Mouse (Mus musculus) stomach, embryonic 16.5 days (tissue): ENCODE measurements around the gene Tbc1d10a. TPM values are rescaled to one million over a fixed set of nuclear protein-coding genes. Genes with fewer than 3 reads are reported as not detected.

Experiments
- ATAC-seq: fragments of 200-750 bp; cut with Nextera tagmentation; 2 replicates; pipeline ENCODE4 v1.8.0; 2017; ENCODE audit warnings: moderate number of reproducible peaks, moderate TSS enrichment; ENCODE audit not compliant: insufficient read depth, low FRiP score
- H3K27ac ChIP-seq: fragments of 300-500 bp; sonication (generic); 2 replicates; pipeline ENCODE4 v1.5.1; 2014; ENCODE audit warnings: low read length
- H3K27me3 ChIP-seq: fragments of 300-500 bp; sonication (generic); 2 replicates; pipeline ENCODE4 v1.6.1; 2014; ENCODE audit warnings: low read length, control low read depth, mixed read lengths; ENCODE audit not compliant: control insufficient read depth, insufficient read depth
- H3K36me3 ChIP-seq: fragments of 300-500 bp; sonication (generic); 2 replicates; pipeline ENCODE4 v1.6.1; 2014; ENCODE audit warnings: low read length; ENCODE audit not compliant: control insufficient read depth, insufficient read depth
- H3K4me1 ChIP-seq: fragments of 300-500 bp; sonication (generic); 2 replicates; pipeline ENCODE4 v1.6.1; 2014; ENCODE audit warnings: low read length, control low read depth, mixed read lengths; ENCODE audit not compliant: control insufficient read depth, insufficient read depth
- H3K4me2 ChIP-seq: fragments of 300-500 bp; sonication (generic); 2 replicates; pipeline ENCODE4 v1.6.1; 2014; ENCODE audit warnings: low read depth, low read length, mixed read lengths
- H3K4me3 ChIP-seq: fragments of 300-500 bp; sonication (generic); replicated peaks from 2 replicates; pipeline ENCODE4 v1.5.1; 2014; ENCODE audit warnings: mild to moderate bottlenecking, low read length
- H3K9ac ChIP-seq: fragments of 300-500 bp; sonication (generic); 2 replicates; pipeline ENCODE4 v1.6.1; 2014; ENCODE audit warnings: low read length
- H3K9me3 ChIP-seq: fragments of 300-500 bp; sonication (generic); replicated peaks from 2 replicates; pipeline ENCODE4 v1.6.1; 2016; ENCODE audit warnings: low read length, control low read depth; ENCODE audit not compliant: control insufficient read depth
- WGBS: fragments of 180-500 bp; shearing (Covaris S2); extraction: QIAGEN DNeasy Blood & Tissue Kit; methylation state at CpG from one replicate; pipeline ENCODE4 v1.1.7; 2014; 5-methylcytosine and 5-hydroxymethylcytosine counted together
- polyA plus RNA-seq: library from polyadenylated mRNA; unstranded; fragments of >200 nt; fragmentation: Nextera tagmentation; extraction: Ambion mirVana; gene quantifications from 2 replicates; pipeline ENCODE4 v1.2.1, GENCODE M21; 2015

Gene Tbc1d10a
- polyA plus RNA-seq, 1 experiment from 2014 or later: 36.5 TPM

DNA sequence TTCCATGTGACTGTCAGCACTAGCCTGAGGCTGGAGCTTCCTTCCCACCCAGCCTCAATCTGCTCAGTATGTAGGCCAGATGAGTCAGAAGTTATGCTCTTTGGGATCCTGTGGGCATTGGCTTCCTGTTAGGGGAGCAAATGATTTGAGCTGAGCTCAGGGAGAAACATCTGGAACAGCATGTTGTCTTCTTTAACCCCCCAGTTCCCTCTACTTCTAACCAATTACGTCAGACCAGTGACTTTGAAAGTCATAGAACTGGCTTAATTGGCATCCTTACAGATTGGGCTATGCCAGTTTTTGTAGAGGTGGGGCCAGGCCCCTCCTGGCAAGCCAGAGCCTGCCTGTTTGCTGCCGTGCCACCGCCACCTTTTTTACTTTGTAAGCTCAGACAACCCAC, 4.1 kb downstream of the Tbc1d10a start:
- 0 out of 2 replicates have a peak overlapping the region, but pooled peaks have one; percentile 19 for H3K9ac ChIP-seq
- ATAC-seq: no peak

DNA sequence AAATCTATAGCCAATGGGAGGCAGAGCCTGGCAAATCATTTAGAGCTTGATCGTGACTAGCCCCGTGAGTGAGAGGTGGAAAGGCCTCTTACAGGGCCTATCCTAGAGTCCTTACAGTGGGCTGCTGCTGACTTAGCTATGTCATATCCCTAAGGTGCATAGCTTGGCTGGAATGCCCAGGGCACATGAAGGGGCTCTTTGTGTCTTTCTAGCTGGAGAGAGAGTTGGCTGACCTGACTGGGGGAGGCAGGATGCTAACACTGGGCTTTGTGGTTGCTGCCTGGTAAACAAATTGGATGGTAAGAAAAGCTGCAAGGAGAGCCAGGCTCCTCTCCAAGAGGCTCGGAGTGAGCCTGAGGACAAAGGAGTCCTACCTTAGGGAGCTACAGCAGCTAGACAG, 6.2 kb downstream of the Tbc1d10a start:
- 73% methylated on average over 3 of the region's 3 CpGs for WGBS
- Histone ChIP-seq H3K9ac (peak overlapping the region; percentile 38; the same call in 1 of the 2 replicates), H3K9me3 (no peaks in the 10 kb centered on the region), H3K36me3 (no peaks in the 10 kb centered on the region), H3K4me3 (no peak overlapping the region), H3K4me1 (peaks cover 43% of the 10 kb centered on the region), H3K27me3 (no peaks in the 10 kb centered on the region), H3K27ac (peak overlapping the region; percentile 73), H3K4me2 (no peak overlapping the region)
- ATAC-seq: no peak

More for the DNA sequence above, 4.1 kb downstream of the Tbc1d10a start:
- H3K9me3 ChIP-seq: no peaks in the 10 kb centered on the region
- 0 out of 2 replicates have a peak overlapping the region, but pooled peaks have one; percentile 2 for H3K4me2 ChIP-seq
- H3K4me3 ChIP-seq: no peak overlapping the region
- peak overlapping the region; percentile 65 for H3K27ac ChIP-seq
- no peaks in the 10 kb centered on the region for H3K36me3 ChIP-seq
- H3K4me1 ChIP-seq: peaks cover 46% of the 10 kb centered on the region
- 77% methylated on average over 3 of the region's 3 CpGs for WGBS
- H3K27me3 ChIP-seq: no peaks in the 10 kb centered on the region

DNA sequence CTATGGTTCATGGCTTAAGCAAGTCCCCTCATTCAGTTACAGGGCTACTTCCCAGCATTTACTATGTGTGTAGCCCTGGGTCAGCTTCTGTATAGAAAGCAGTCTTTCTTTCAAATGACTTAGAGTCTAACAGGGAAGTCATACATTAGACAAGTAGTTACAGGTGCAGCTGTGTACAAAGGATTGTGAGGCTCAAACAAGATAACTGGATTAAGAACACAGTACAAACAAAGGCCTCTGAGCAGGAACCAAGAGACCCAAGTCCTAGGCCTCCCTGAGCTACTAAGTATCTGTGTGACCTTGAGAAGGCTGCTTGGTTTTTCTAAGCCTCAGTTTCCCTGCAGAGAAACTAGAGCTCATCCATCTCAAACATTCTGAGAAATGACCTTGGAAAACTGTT, 6.8 kb downstream of the Tbc1d10a start:
- Histone ChIP-seq H3K9me3 (no peaks in the 10 kb centered on the region), H3K9ac (no peak overlapping the region), H3K27ac (peak overlapping the region; percentile 73), H3K4me2 (no peak overlapping the region), H3K36me3 (no peaks in the 10 kb centered on the region), H3K4me3 (no peak overlapping the region), H3K27me3 (no peaks in the 10 kb centered on the region), H3K4me1 (peaks cover 36% of the 10 kb centered on the region)
- ATAC-seq: peak; percentile 72; the same call in 1 of the 2 replicates

DNA sequence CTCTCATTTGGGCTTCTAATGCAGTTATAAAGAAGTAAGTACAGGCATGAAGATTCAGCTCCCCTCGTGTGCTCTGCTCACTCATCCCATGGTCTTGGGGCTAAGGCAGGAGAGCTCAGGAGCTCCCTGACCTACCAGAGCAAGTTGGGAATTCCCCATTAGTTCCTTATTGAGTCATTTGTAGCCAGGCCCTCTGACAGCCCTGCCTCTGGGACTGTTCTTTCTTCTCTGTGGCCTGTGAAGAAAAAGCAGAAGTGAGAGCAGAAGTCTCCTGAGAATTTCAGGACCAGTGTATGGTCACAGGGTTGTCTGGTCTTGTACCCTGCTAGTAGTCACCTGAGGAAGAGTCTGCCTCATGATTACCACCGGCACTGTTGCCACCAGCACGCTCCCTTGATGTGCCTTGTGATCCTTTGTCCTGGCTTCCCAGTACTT, 9.0 kb downstream of the Tbc1d10a start:
- no peaks in the 10 kb centered on the region for H3K36me3 ChIP-seq
- no peaks in the 10 kb centered on the region for H3K9me3 ChIP-seq
- H3K4me1 ChIP-seq: peaks cover 24% of the 10 kb centered on the region
- H3K4me3 ChIP-seq: no peak overlapping the region
- no peak overlapping the region for H3K4me2 ChIP-seq
- H3K27me3 ChIP-seq: no peaks in the 10 kb centered on the region
- ATAC-seq: no peak
- H3K9ac ChIP-seq: no peak overlapping the region
- no peak overlapping the region for H3K27ac ChIP-seq
- 76% methylated on average over 3 of the region's 3 CpGs for WGBS

DNA sequence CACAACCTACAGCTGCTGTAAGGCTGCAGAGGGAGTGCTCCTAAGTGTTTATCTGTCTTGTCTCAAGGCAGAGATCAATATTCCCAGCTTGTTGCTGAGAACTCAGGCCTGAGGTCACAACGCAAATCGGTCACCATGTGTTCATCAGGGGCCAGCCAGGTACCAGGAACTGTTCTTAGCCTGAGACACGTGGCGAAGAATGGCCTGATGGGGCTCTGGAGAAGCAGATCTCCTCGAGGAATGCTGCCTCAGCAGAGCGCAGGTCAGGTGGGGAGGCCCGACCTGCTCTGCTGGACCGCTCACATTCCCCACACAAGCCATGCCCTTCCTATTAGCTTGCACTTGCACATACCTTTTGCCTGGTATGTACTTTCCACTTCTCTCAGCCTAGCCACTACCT, 10.0 kb downstream of the Tbc1d10a start:
- Histone ChIP-seq H3K9ac (no peak overlapping the region), H3K27me3 (no peaks in the 10 kb centered on the region), H3K27ac (peak overlapping the region; percentile 21; the same call in 1 of the 2 replicates), H3K9me3 (no peaks in the 10 kb centered on the region), H3K4me1 (peaks cover 17% of the 10 kb centered on the region), H3K36me3 (no peaks in the 10 kb centered on the region), H3K4me3 (no peak overlapping the region), H3K4me2 (no peak overlapping the region)
- peak; percentile 61 for ATAC-seq
- 37% methylated on average over 8 of the region's 8 CpGs for WGBS

DNA sequence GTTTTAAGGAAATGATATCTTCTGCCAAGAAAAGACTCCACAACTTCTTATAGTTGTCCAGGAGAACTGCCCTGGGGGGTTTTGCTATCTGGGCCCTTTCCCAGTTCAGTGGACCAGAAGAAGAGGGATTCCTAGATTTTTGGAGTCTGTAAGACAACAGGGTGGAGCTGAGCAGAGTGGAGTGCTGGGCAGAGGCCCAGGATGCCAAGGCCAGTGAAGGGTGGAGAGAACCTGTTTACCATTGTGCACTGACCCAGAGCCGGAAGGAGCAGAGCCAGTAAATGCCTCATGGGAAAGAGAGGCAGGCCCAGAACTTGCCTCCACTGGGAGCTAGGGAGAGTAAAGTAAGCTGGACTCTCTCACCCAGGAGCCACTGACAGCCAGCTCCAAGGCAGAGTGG, 11.1 kb downstream of the Tbc1d10a start:
- 58% methylated on average over 1 of the region's 1 CpGs for WGBS
- H3K9ac ChIP-seq: no peak overlapping the region
- no peak for ATAC-seq

DNA sequence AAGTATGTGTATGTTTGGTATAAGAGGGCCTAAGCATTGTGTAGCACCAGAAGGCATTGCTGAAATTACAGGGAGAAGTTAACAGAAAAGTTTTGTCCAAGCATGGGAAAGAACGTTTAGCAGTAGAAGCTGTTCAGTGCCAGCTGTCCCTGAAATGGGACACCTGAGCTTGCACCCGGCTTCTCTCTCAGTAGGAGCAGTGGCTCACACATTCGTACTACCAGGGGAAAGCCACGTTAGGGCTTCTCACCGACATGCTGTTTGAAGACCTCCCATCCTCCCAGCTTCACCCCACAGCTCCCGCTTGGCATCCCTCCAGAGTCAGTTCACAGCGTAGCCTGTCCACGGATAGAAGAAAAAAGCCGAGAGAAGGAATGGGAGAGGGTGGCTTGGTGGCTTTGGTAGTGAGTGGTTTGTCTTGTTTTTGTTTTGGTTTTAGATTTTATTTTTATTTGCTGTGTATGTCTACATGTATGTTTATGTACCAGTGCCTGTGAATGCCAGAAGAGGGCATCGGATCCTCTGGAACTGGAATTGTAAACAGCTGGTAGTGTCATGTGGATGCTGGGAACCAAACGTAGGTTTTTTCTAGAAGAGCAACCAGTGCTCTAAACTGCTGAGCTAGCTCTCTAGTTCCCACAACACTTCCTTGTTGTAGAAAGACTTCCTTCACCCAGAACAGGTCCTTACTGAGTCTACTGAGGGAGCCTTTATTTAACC, 15.6 kb downstream of the Tbc1d10a start:
- H3K4me3 ChIP-seq: no peak overlapping the region
- H3K4me2 ChIP-seq: no peak overlapping the region
- H3K9me3 ChIP-seq: no peaks in the 10 kb centered on the region
- no peaks in the 10 kb centered on the region for H3K27me3 ChIP-seq
- H3K27ac ChIP-seq: no peak overlapping the region
- H3K9ac ChIP-seq: no peak overlapping the region
- peaks cover 12% of the 10 kb centered on the region for H3K4me1 ChIP-seq
- peaks cover 5% of the 10 kb centered on the region; the same call in 1 of the 2 replicates for H3K36me3 ChIP-seq
- WGBS: 64% methylated on average over 11 of the region's 11 CpGs
- ATAC-seq: no peak

More for the DNA sequence above, 11.1 kb downstream of the Tbc1d10a start:
- no peaks in the 10 kb centered on the region for H3K27me3 ChIP-seq
- no peaks in the 10 kb centered on the region for H3K36me3 ChIP-seq
- no peak overlapping the region for H3K4me2 ChIP-seq
- no peaks in the 10 kb centered on the region for H3K9me3 ChIP-seq
- H3K4me1 ChIP-seq: peaks cover 9% of the 10 kb centered on the region
- no peak overlapping the region for H3K27ac ChIP-seq
- no peak overlapping the region for H3K4me3 ChIP-seq

DNA sequence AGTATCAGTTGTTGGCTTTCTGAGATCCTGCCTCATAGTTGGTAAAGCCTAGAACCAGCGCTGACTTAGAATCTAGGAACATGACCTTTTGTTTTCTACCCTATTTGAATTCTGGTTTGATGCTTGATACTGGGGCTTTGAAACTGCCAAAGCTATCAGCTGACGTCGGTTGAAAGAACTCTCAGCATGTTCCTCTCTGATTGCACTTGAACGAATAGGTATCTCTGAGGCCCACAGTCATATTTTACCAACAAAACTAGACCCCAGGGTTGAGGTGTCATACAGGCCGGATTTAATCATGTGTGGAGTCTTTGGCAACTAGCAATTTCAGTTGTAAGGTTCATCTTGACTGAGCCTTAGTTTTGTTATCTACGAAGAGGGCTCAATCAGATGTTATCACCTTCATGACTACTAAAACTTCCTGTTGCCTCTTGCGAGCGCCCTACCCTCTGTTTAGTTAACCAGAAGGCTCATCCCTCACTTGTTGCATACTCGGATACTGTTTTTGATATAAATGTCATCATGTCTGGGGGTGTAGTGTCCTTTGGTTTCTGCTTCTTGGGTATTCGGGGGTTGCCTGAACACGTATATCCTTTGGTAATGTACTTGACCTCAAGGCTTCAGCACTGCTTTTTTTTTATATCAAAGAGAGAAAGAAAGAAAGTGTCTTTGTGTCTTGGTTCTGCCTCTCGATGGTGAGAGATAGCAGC, 16.6 kb downstream of the Tbc1d10a start:
- 72% methylated on average over 12 of the region's 12 CpGs for WGBS
- Histone ChIP-seq H3K27ac (peak overlapping the region; percentile 72), H3K9me3 (no peaks in the 10 kb centered on the region), H3K4me2 (no peak overlapping the region), H3K4me1 (peaks cover 12% of the 10 kb centered on the region), H3K27me3 (no peaks in the 10 kb centered on the region), H3K9ac (no peak overlapping the region; the same call in 1 of the 2 replicates), H3K36me3 (peaks cover 5% of the 10 kb centered on the region; the same call in 1 of the 2 replicates), H3K4me3 (no peak overlapping the region)
- ATAC-seq: no peak

DNA sequence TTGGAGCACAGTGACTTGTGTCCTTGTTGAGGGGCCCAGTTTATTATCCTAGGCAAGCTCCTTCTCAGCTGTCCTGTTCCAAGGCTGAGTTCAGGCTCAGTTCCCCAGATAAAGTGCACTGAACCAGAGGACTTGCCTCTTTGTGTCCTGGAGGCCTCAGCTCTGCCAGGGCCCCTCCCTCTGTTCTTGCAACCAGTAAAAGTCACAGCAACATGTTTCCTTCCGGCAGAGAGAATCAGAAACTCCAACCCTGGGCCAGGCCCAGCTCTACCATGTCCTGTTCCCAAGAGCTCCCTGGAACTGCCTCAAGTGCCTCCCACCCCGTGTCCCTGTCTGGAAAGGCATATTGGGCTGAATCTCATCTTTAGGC, 17.1 kb downstream of the Tbc1d10a start:
- Histone ChIP-seq H3K36me3 (peaks cover 5% of the 10 kb centered on the region; the same call in 1 of the 2 replicates), H3K27ac (peak overlapping the region; percentile 72), H3K4me3 (no peak overlapping the region), H3K9me3 (no peaks in the 10 kb centered on the region), H3K4me1 (peaks cover 12% of the 10 kb centered on the region), H3K4me2 (no peak overlapping the region), H3K27me3 (no peaks in the 10 kb centered on the region), H3K9ac (peak overlapping the region; percentile 14; the same call in 1 of the 2 replicates)
- 28% methylated on average over 2 of the region's 2 CpGs for WGBS
- peak; percentile 70 for ATAC-seq
